Mouse (Mus musculus) forebrain, embryonic 11.5 days (tissue): Measurements from ENCODE around the gene Mrpl42. TPM values are rescaled to one million over a fixed set of nuclear protein-coding genes. Genes with fewer than 3 reads are reported as not detected.

Experiments
- ATAC-seq: fragments of 200-750 bp; cut with Nextera tagmentation; replicated peaks from 2 replicates; pipeline ENCODE4 v1.8.0; 2017; ENCODE audit warnings: moderate TSS enrichment; ENCODE audit not compliant: low FRiP score
- DNase-seq: peaks from one replicate; pipeline ENCODE4 v3.0.0-alpha.2; 2017; ENCODE audit warnings: low spot score
- H3K27ac ChIP-seq: fragments of 300-500 bp; sonication (generic); 2 replicates; pipeline ENCODE4 v1.5.1; 2014; ENCODE audit warnings: low read depth, low read length
- H3K27me3 ChIP-seq: fragments of 300-500 bp; sonication (generic); 2 replicates; pipeline ENCODE4 v1.6.1; 2014; ENCODE audit warnings: mild to moderate bottlenecking, low read length, mixed read lengths; ENCODE audit not compliant: control insufficient read depth, insufficient read depth
- H3K36me3 ChIP-seq: fragments of 300-500 bp; sonication (generic); 2 replicates; pipeline ENCODE4 v1.6.1; 2014; ENCODE audit warnings: mild to moderate bottlenecking, low read length, moderate library complexity, mixed read lengths; ENCODE audit not compliant: control insufficient read depth, insufficient read depth
- H3K4me1 ChIP-seq: fragments of 300-500 bp; sonication (generic); replicated peaks from 2 replicates; pipeline ENCODE4 v1.6.1; 2014; ENCODE audit warnings: low read length, mixed read lengths; ENCODE audit not compliant: control insufficient read depth, insufficient read depth
- H3K4me2 ChIP-seq: fragments of 300-500 bp; sonication (generic); 2 replicates; pipeline ENCODE4 v1.6.1; 2014; ENCODE audit warnings: low read depth, mild to moderate bottlenecking, low read length, moderate library complexity, mixed read lengths; ENCODE audit not compliant: severe bottlenecking
- H3K4me3 ChIP-seq: fragments of 300-500 bp; sonication (generic); 2 replicates; pipeline ENCODE4 v1.5.1; 2014; ENCODE audit warnings: low read depth, low read length
- H3K9ac ChIP-seq: fragments of 300-500 bp; sonication (generic); 2 replicates; pipeline ENCODE4 v1.6.1; 2014; ENCODE audit warnings: low read length
- H3K9me3 ChIP-seq: fragments of 300-500 bp; sonication (generic); 2 replicates; pipeline ENCODE4 v1.6.1; 2016; ENCODE audit warnings: low read length, mixed read lengths; ENCODE audit not compliant: control insufficient read depth
- WGBS: fragments of 180-500 bp; shearing (Covaris S2); extraction: QIAGEN DNeasy Blood & Tissue Kit; methylation state at CpG from one replicate; pipeline ENCODE4 v1.1.7; 2014; 5-methylcytosine and 5-hydroxymethylcytosine counted together
- polyA plus RNA-seq: library from polyadenylated mRNA; unstranded; fragments of >200 nt; fragmentation: Nextera tagmentation; extraction: Ambion mirVana; gene quantifications from 2 replicates; pipeline ENCODE4 v1.2.1, GENCODE M21; 2014

Gene Mrpl42
- polyA plus RNA-seq, 1 experiment from 2014 or later = 345 TPM

DNA sequence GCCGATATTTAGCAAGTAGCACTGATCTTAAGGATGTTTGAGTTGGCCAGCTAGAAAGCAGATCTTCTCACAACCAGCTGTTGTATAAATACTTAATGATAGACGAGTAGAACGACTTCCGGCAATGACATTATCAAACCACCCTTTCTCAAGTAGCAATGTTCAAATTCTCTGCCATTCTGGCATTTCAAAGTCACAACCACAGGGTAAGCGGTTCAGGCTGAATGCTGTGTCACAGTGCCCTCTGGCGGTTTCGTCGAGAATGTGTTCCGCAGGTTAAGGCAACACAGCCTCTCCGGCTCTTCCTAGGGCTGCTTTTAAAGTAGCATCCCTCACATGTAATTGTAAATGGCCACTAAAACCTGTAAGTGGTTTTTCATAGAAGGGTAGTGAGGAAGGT, 25.8 kb downstream of the Mrpl42 start:
- Histone ChIP-seq H3K36me3 (no peaks in the 10 kb centered on the region; the same call in 1 of the 2 replicates), H3K27me3 (no peaks in the 10 kb centered on the region), H3K27ac (no peak overlapping the region), H3K4me1 (no peaks in the 10 kb centered on the region), H3K9ac (no peak overlapping the region), H3K4me3 (no peak overlapping the region), H3K9me3 (no peaks in the 10 kb centered on the region), H3K4me2 (no peak overlapping the region)
- DNase-seq = peak; percentile 90
- 16% methylated on average over 10 of the region's 10 CpGs for WGBS
- no peak for ATAC-seq

DNA sequence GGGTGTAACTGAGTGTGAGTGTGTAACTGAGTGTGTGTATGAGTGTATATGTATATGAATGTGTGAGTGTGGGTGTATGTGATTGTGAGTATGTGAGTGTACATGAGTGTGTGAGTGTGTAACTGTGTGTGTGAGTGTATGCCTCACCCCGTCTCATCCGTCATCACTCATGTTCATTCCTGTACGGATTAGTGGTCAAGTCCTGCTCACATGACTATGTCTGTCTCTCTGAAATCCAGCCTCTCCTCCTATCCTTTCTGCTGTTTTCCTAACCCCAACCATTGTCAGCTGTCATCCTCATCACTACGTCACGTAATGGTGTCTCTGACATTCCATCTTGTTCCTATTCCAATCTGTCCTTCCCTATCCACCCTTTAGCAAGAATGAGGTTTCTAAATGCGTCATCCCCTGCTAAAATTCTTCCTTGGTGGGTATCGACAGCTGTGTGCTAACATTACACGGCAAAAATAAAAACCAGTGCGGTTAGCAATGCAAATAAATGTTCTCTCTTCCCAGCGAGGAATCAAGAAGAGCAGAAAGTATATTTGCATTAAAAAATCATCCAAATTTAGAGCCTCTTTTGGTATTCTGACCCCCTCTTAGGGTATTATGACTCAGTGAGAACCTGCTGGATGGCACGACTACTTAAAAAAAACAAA, 29.7 kb downstream of the Mrpl42 start:
- Histone ChIP-seq H3K4me3 (no peak overlapping the region), H3K4me1 (no peaks in the 10 kb centered on the region), H3K9ac (no peak overlapping the region), H3K9me3 (no peaks in the 10 kb centered on the region), H3K27ac (no peak overlapping the region), H3K36me3 (no peaks in the 10 kb centered on the region), H3K27me3 (no peaks in the 10 kb centered on the region), H3K4me2 (no peak overlapping the region)
- WGBS = 91% methylated on average over 11 of the region's 11 CpGs
- ATAC-seq (no peak), DNase-seq (no peak)

- WGBS = 86% methylated on average over 3 of the region's 3 CpGs
Measured at GRCm38 (mm10) chr10:95471186-95471585, 30.6 kb downstream of the Mrpl42 start.

GRCm38 (mm10) chr10:95468894-95469293, 32.8 kb downstream of the Mrpl42 start:
- Histone ChIP-seq H3K9me3 (no peaks in the 10 kb centered on the region), H3K4me3 (no peak overlapping the region), H3K36me3 (no peaks in the 10 kb centered on the region), H3K27me3 (no peaks in the 10 kb centered on the region), H3K9ac (no peak overlapping the region), H3K4me2 (no peak overlapping the region), H3K27ac (no peak overlapping the region), H3K4me1 (no peaks in the 10 kb centered on the region)
- DNase-seq (no peak), ATAC-seq (no peak)
- WGBS = 57% methylated on average over 4 of the region's 4 CpGs

More at GRCm38 (mm10) chr10:95471186-95471585, 30.6 kb downstream of the Mrpl42 start:
- no peak for DNase-seq
- no peak overlapping the region for H3K27ac ChIP-seq
- no peak for ATAC-seq
- no peaks in the 10 kb centered on the region for H3K9me3 ChIP-seq
- H3K4me3 ChIP-seq = no peak overlapping the region
- H3K9ac ChIP-seq = no peak overlapping the region
- no peaks in the 10 kb centered on the region for H3K36me3 ChIP-seq
- H3K4me2 ChIP-seq = no peak overlapping the region
- H3K4me1 ChIP-seq = no peaks in the 10 kb centered on the region
- no peaks in the 10 kb centered on the region for H3K27me3 ChIP-seq

DNA sequence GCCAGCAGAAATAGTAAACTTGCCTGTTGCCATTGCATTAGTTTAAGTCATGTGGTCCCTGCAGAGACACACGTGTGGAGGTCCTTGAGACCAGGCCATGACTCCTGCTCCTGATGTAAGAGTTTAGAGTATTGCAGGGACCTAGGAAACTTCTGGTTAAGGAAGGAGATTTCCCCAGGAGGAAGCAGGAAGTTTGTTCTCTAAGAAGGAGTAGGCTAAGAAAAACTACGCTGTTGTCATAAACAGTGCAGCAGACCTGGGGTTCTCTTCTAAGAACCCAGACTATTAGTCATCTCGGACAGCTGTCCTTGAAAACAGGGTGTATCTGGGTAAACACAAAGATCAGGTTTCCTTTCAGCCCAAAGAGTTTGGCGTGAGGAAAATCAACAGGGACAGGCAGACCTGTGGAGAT, 36.2 kb downstream of the Mrpl42 start:
- DNase-seq = no peak

DNA sequence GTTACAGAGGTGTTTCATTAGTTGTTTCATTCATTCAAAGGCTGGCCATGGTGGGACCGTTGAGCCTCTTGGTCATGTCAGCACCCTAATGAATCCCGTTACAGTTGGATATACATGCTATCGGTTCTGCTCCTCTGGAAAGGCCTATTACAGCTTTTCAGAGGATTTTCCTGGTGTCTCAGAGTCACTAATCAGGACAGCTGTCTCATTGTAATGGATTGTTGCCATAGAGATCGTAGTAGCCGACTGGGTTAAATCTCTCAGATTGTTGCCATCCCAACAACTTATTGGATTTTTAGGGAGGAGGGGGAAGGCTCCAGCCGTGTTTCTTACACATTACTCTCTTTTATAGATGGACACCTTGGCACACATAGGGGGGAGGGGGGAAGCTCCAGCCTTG, 37.2 kb downstream of the Mrpl42 start:
- ATAC-seq (no peak), DNase-seq (no peak)
- Histone ChIP-seq H3K9ac (no peak overlapping the region), H3K27ac (no peak overlapping the region), H3K27me3 (no peaks in the 10 kb centered on the region), H3K9me3 (no peaks in the 10 kb centered on the region), H3K4me2 (no peak overlapping the region), H3K4me1 (no peaks in the 10 kb centered on the region), H3K4me3 (no peak overlapping the region), H3K36me3 (no peaks in the 10 kb centered on the region)
- 64% methylated on average over 6 of the region's 6 CpGs for WGBS

More for the DNA sequence above, 36.2 kb downstream of the Mrpl42 start:
- H3K27ac ChIP-seq = no peak overlapping the region
- 69% methylated on average over 4 of the region's 4 CpGs for WGBS
- H3K4me2 ChIP-seq = no peak overlapping the region
- H3K9ac ChIP-seq = no peak overlapping the region
- H3K36me3 ChIP-seq = no peaks in the 10 kb centered on the region
- no peaks in the 10 kb centered on the region for H3K9me3 ChIP-seq
- no peaks in the 10 kb centered on the region for H3K27me3 ChIP-seq
- ATAC-seq = no peak
- no peaks in the 10 kb centered on the region for H3K4me1 ChIP-seq
- H3K4me3 ChIP-seq = no peak overlapping the region

DNA sequence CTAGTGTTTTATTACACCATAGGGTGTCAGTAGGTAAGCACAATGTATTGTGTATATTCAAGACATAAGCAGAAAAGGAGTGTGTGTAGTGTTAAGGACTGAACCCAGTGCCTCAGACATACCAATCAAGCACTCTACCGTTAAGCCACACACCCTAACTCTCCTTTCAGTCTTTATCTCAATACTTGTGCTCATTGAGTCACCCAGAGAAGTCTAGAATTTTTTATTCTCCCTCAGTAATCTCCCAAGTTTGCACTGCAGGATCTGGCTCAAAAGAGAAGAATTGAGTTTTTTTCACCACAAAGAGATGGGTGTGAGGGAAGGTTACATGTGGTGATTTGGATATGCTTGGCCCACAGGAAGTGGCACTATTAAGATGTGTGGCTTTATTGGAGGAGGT, 39.5 kb downstream of the Mrpl42 start:
- DNase-seq = no peak
- Histone ChIP-seq H3K9ac (no peak overlapping the region), H3K4me2 (no peak overlapping the region), H3K27ac (no peak overlapping the region), H3K4me1 (no peaks in the 10 kb centered on the region), H3K9me3 (no peaks in the 10 kb centered on the region), H3K27me3 (no peaks in the 10 kb centered on the region), H3K36me3 (no peaks in the 10 kb centered on the region), H3K4me3 (no peak overlapping the region)
- 73% methylated on average over 1 of the region's 1 CpGs for WGBS
- ATAC-seq = no peak

DNA sequence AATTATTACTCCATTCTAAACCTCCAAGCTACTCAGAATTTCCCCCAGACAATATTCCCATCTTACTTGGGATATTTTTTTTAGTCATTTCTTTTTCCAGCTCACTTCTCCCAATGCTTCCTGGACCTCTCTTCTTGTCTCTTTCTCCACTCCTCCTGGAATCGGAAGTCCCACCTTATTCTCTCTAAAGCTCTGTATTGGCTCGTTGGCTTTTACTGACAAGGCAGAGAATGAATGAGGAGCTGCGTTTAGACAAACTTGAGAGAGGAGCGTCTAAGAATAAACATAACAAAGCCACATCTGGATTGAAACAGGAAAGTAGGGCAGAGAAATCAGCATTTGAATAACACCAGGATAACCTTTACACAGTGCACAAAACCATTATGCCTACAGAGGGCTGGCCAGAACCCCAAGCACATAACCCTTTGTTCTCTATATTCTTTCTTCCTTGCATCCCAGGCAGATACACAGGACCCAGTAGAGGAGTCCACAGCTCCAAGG, 40.6 kb downstream of the Mrpl42 start:
- WGBS = 69% methylated on average over 4 of the region's 4 CpGs
- Histone ChIP-seq H3K4me3 (no peak overlapping the region), H3K27me3 (no peaks in the 10 kb centered on the region), H3K9ac (no peak overlapping the region), H3K9me3 (no peaks in the 10 kb centered on the region), H3K27ac (no peak overlapping the region), H3K4me2 (no peak overlapping the region), H3K36me3 (no peaks in the 10 kb centered on the region), H3K4me1 (no peaks in the 10 kb centered on the region)
- ATAC-seq (no peak), DNase-seq (no peak)
